Mouse (Mus musculus) left cerebral cortex, adult 2 months (tissue): ENCODE measurements around the gene Lpar5. TPM values are rescaled to one million over a fixed set of nuclear protein-coding genes. Genes with fewer than 3 reads are reported as not detected.
A peak's percentile ranks its signal among the peaks of the same experiment; 100 is the strongest.

Experiments
- DNase-seq, 2 experiments: peaks; one replicate each; pipeline ENCODE4 v3.0.0; 2021 to 2022; ENCODE audit warnings: low spot score in 2 of 2, mixed read lengths in 1 of 2; ENCODE audit errors: extremely low spot score in 1 of 2
- H3K27ac ChIP-seq: fragments of 200-600 bp; 2 replicates; pipeline ENCODE4 v1.8.1; 2022
- H3K4me3 ChIP-seq: fragments of 200-600 bp; 2 replicates; pipeline ENCODE4 v1.8.1; 2022
- CTCF ChIP-seq: fragments of 200-600 bp; IDR thresholded peaks from 2 replicates; pipeline ENCODE4 v1.8.1; 2022; ENCODE audit warnings: antibody characterized with exemption, mild to moderate bottlenecking, moderate library complexity
- intact Hi-C: fragments of 180-260 bp; cut with DNase I; formaldehyde crosslinking; loops from one replicate; pipeline ENCODE4 v1.15.1; 2025
- total RNA-seq, 2 experiments: library from RNA; stranded (reverse); gene quantifications; 2 replicates each; pipeline ENCODE4 v1.2.3; 2021

The Lpar5 gene
- total RNA-seq, 2 experiments from 2014 or later = 0.50 to 0.68 TPM

GRCm38 (mm10) chr6:125098513-125098912 is 30.8 kb downstream of the Lpar5 start:
- TF ChIP-seq CTCF = no peak
- H3K27ac ChIP-seq = peak overlapping the region; percentile 99
- no peak for DNase-seq
- intact Hi-C loops = loop anchor here (5.0 kb wide), 1 partner anchor 69 kb away; the partner anchor contains the start of gene Gapdh
- H3K4me3 ChIP-seq = peak overlapping the region; percentile 96

GRCm38 (mm10) chr6:125099421-125099971 is 31.8 kb downstream of the Lpar5 start:
- peak overlapping the region; percentile 96; the same call in 1 of the 2 replicates for H3K4me3 ChIP-seq
- no peak for DNase-seq
- no peak for TF ChIP-seq CTCF
- intact Hi-C loops = loop anchor here (5.0 kb wide), 1 partner anchor 68 kb away; the partner anchor contains the start of gene Gapdh
- H3K27ac ChIP-seq = peak overlapping the region; percentile 99

- TF ChIP-seq CTCF = no peak
- H3K27ac ChIP-seq = no peak overlapping the region
- no peak overlapping the region for H3K4me3 ChIP-seq
- no peak for DNase-seq
- intact Hi-C loops = no loop called here
Observed at GRCm38 (mm10) chr6:125101444-125101843, 33.7 kb downstream of the Lpar5 start.

- TF ChIP-seq CTCF = no peak
- no peak overlapping the region for H3K4me3 ChIP-seq
- no peak overlapping the region for H3K27ac ChIP-seq
- intact Hi-C loops = no loop called here
- no peak for DNase-seq
Observed at GRCm38 (mm10) chr6:125104223-125104622, 36.5 kb downstream of the Lpar5 start.

GRCm38 (mm10) chr6:125107705-125108104 is 40.0 kb downstream of the Lpar5 start:
- intact Hi-C loops = loop anchor here (2.0 kb wide), 1 partner anchor 17 kb away; no protein-coding TSS in a partner anchor
- Histone ChIP-seq H3K27ac (no peak overlapping the region), H3K4me3 (no peak overlapping the region)
- DNase-seq = no peak
- peak; percentile 33 for TF ChIP-seq CTCF

GRCm38 (mm10) chr6:125109371-125109770 is 41.7 kb downstream of the Lpar5 start:
- no peak for TF ChIP-seq CTCF
- H3K4me3 ChIP-seq = no peak overlapping the region
- intact Hi-C loops = loop anchor here (2.0 kb wide), 1 partner anchor 15 kb away; no protein-coding TSS in a partner anchor
- DNase-seq = no peak
- no peak overlapping the region for H3K27ac ChIP-seq

- DNase-seq = peak in 1 of 2 experiments; percentile 32
- intact Hi-C loops = no loop called here
- Histone ChIP-seq H3K4me3 (no peak overlapping the region), H3K27ac (no peak overlapping the region)
- peak; percentile 53 for TF ChIP-seq CTCF
Observed at GRCm38 (mm10) chr6:125110927-125111326, 43.2 kb downstream of the Lpar5 start.

- Histone ChIP-seq H3K27ac (no peak overlapping the region), H3K4me3 (no peak overlapping the region)
- no peak for TF ChIP-seq CTCF
- intact Hi-C loops = loop anchor here (2.0 kb wide), 1 partner anchor 18 kb away; the partner anchor contains the start of gene Nop2
- DNase-seq = no peak
Observed at GRCm38 (mm10) chr6:125112553-125112952, 44.8 kb downstream of the Lpar5 start.

- Histone ChIP-seq H3K4me3 (no peak overlapping the region), H3K27ac (no peak overlapping the region)
- intact Hi-C loops = no loop called here
- DNase-seq = no peak
- TF ChIP-seq CTCF = no peak
Observed at GRCm38 (mm10) chr6:125119387-125119786, 51.7 kb downstream of the Lpar5 start.

GRCm38 (mm10) chr6:125128724-125129123 is 61.0 kb downstream of the Lpar5 start:
- intact Hi-C loops = no loop called here
- H3K27ac ChIP-seq = no peak overlapping the region
- no peak for TF ChIP-seq CTCF

GRCm38 (mm10) chr6:125129710-125130402 is 62.1 kb downstream of the Lpar5 start:
- Histone ChIP-seq H3K4me3 (no peak overlapping the region), H3K27ac (no peak overlapping the region)
- intact Hi-C loops = loop anchor here (2.0 kb wide), 1 partner anchor 17 kb away; no protein-coding TSS in a partner anchor
- TF ChIP-seq CTCF = no peak
- no peak for DNase-seq

More at GRCm38 (mm10) chr6:125128724-125129123, 61.0 kb downstream of the Lpar5 start:
- no peak overlapping the region for H3K4me3 ChIP-seq
- no peak for DNase-seq
